Mouse (Mus musculus) Patski (cell line): ENCODE data around the gene Myh13. TPM values are rescaled to one million over a fixed set of nuclear protein-coding genes. Genes with fewer than 3 reads are reported as not detected.

Source experiments
- ATAC-seq: fragments of 100-300 bp; one replicate; pipeline ENCODE4 v1.8.0; 2021
- CTCF ChIA-PET: fragments of 350-600 bp; sonication (Branson Sonifier 250); formaldehyde crosslinking; loops from one replicate; lab custom pipeline; 2022; ENCODE audit warnings: inconsistent platforms; lab: Charles Lee
- POLR2A ChIA-PET: fragments of 350-600 bp; sonication (Branson Sonifier 250); formaldehyde crosslinking; loops from one replicate; lab custom pipeline; 2022; ENCODE audit warnings: antibody characterized with exemption, inconsistent platforms; lab: Charles Lee
- DNase-seq: peaks from one replicate; pipeline ENCODE4 v3.0.0-alpha.2; 2011; ENCODE audit warnings: low read depth, low spot score
- H3K27me3 ChIP-seq: fragments of 371-371 bp; one replicate; pipeline ENCODE4 v1.5.1; 2021
- CTCF ChIP-seq: fragments of 100-300 bp; IDR thresholded peaks from one replicate; pipeline ENCODE4 v1.5.1; 2021
- in situ Hi-C: fragments of 300-500 bp; cut with MboI; formaldehyde crosslinking; loops from 3 replicates; pipeline ENCODE4 v1.11.1; 2018; ENCODE audit warnings: low pct_unique_long_range_greater_than_20kb, mixed read lengths
- polyA plus RNA-seq: library from polyadenylated mRNA; unstranded; gene quantifications from one replicate; pipeline ENCODE4 v1.2.3, GENCODE M21; 2021

Gene Myh13
- polyA plus RNA-seq, 1 experiment from 2014 or later, result not detected

DNA sequence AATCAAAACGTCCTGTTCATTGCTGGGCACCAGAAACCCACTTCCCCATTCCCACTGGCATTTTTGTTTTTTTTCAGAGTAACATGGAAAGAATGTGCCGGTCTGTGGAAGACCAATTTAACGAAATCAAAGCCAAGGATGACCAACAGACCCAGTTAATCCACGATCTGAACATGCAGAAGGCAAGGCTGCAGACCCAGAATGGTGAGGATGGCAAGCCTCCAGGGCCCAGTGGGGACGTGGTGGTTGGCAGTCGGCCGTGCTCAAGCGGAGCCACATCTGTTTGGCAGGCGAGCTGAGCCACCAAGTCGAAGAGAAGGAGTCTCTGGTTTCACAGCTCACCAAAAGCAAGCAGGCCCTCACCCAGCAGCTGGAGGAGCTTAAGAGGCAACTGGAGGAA, 36.6 kb downstream of the Myh13 start:
- in situ Hi-C loops, result no loop called here
- DNase-seq, result no peak
- no peak for ATAC-seq
- POLR2A ChIA-PET, result no interaction called here
- H3K27me3 ChIP-seq, result peaks cover 61% of the 10 kb centered on the region
- CTCF ChIA-PET, result no interaction called here
- no peak for TF ChIP-seq CTCF

- TF ChIP-seq CTCF, result no peak
- in situ Hi-C loops, result no loop called here
- no peak for ATAC-seq
- ChIA-PET CTCF (no interaction called here), POLR2A (no interaction called here)
- H3K27me3 ChIP-seq, result peaks cover 55% of the 10 kb centered on the region
- no peak for DNase-seq
Measured at GRCm38 (mm10) chr11:67362236-67362635, 40.8 kb downstream of the Myh13 start.

- no peak for TF ChIP-seq CTCF
- CTCF ChIA-PET, result no interaction called here
- ATAC-seq (no peak), DNase-seq (no peak)
- in situ Hi-C loops, result no loop called here
- peaks cover 58% of the 10 kb centered on the region for H3K27me3 ChIP-seq
- POLR2A ChIA-PET, result no interaction called here
Measured at GRCm38 (mm10) chr11:67364551-67364950, 43.1 kb downstream of the Myh13 start.

DNA sequence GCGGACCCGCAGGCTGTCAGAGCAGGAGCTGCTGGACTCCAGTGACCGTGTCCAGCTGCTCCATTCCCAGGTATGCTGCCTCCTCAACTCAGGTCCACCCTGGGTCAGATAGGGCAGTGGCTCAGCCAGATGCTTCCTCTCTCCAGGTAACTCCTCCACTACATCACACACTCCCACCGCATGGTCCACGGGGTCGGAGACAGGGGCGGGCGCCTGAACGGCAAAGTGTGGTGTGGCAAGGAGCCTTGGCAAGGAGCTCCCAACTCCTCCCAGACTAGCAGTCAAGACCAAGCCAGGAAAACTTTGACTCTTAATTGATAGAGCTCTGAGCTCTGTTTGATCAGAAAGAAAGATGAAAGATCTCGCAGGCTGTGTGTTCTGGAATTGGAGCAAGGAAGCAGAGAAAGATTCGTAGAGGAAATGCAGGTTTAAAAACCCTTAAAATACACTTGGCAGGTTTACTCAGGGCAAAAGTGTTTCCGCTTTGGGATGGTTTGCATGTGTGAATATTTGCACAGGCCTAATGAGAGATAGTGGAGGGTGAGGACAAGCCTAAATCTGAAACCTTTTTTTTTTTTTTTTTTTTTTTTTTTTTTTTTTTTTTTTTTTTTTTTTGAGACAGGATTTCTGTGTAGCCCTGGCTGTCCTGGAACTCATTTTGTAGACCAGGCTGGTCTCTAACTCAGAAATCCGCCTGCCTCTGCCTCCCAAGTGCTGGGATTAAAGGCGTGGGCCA, 43.7 kb downstream of the Myh13 start:
- in situ Hi-C loops, result no loop called here
- POLR2A ChIA-PET, result no interaction called here
- TF ChIP-seq CTCF, result no peak
- CTCF ChIA-PET, result no interaction called here
- ATAC-seq, result no peak
- no peak for DNase-seq
- H3K27me3 ChIP-seq, result peaks cover 55% of the 10 kb centered on the region

DNA sequence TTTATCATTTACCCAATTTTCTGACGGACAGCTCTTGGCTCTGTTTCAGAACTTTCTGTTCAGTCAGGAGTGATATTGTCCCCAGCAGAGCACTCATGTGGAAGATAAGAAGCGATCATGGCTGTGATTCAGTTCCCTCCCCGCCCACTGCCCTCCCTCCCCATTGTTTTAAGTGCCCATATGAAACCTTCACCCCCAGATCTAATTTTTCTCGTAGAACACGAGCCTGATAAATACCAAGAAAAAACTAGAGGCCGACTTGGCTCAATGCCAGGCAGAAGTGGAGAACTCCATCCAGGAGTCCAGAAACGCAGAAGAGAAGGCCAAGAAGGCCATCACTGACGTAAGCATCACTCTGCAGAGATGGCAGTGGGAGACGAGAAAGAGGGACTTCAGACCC, 45.5 kb downstream of the Myh13 start:
- no peak for DNase-seq
- CTCF ChIA-PET, result no interaction called here
- no peak for ATAC-seq
- TF ChIP-seq CTCF, result no peak
- in situ Hi-C loops, result no loop called here
- H3K27me3 ChIP-seq, result peaks cover 55% of the 10 kb centered on the region
- POLR2A ChIA-PET, result no interaction called here

GRCm38 (mm10) chr11:67373333-67373732, 51.9 kb downstream of the Myh13 start:
- ChIA-PET POLR2A (no interaction called here), CTCF (no interaction called here)
- peaks cover 32% of the 10 kb centered on the region for H3K27me3 ChIP-seq
- no peak for ATAC-seq
- no peak for DNase-seq
- in situ Hi-C loops, result loop anchor here (10.0 kb wide), 1 partner anchor 271 kb away; no protein-coding TSS in a partner anchor
- TF ChIP-seq CTCF, result peak; percentile 69

DNA sequence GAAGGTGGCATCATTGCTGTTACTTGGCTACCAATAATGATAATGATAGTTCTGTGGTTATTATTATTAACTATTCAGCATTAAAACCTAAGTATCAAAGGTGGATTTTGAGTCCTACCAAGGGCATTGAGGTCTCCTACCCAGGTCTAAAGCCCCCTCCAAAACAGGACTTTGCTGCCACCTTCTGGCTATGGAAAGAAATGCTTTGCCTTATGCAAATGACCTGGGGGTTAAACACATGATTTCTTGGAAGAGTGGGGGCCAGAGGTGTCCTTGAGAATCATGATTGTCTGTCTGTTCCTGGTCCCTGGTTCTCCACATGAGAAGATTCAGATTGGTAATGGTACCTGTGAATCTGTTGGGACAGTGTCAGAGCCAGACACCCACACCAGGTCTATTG, 54.9 kb downstream of the Myh13 start:
- peaks cover 25% of the 10 kb centered on the region for H3K27me3 ChIP-seq
- DNase-seq, result no peak
- in situ Hi-C loops, result loop anchor here (10.0 kb wide), 1 partner anchor 268 kb away; no protein-coding TSS in a partner anchor
- TF ChIP-seq CTCF, result peak; percentile 56
- ATAC-seq, result no peak
- CTCF ChIA-PET, result no interaction called here
- POLR2A ChIA-PET, result no interaction called here

- no peak for ATAC-seq
- CTCF ChIA-PET, result no interaction called here
- no peak for TF ChIP-seq CTCF
- peaks cover 38% of the 10 kb centered on the region for H3K27me3 ChIP-seq
- in situ Hi-C loops, result loop anchor here (10.0 kb wide), 1 partner anchor 265 kb away; no protein-coding TSS in a partner anchor
- DNase-seq, result no peak
- POLR2A ChIA-PET, result no interaction called here
Measured at GRCm38 (mm10) chr11:67379703-67380510, 58.4 kb downstream of the Myh13 start.

DNA sequence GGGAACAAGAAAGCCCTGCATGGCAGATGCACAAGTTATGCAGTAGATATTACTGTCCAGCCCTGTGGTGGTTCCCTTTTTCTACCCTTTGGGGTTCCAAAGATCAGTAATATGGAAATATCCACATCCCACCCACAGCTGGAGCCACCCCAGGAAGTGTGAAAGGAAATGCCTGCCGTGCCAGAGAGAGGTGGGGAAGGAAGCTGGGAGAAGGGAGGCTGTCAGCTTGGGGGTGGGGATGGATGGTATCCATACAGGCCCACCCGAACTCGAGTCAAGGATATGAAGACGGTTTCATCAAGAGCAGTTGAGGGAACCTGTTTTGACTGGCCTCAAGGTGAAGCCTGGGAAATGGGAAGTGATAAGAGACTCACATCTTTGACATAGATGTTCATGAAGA, 60.4 kb downstream of the Myh13 start:
- no peak for ATAC-seq
- ChIA-PET CTCF (no interaction called here), POLR2A (interaction anchor here (0.6 kb wide), 1 partner anchor 110 kb away, joined by 3 read pairs; no protein-coding TSS in a partner anchor)
- no peak for DNase-seq
- H3K27me3 ChIP-seq, result peaks cover 32% of the 10 kb centered on the region
- in situ Hi-C loops, result no loop called here
- TF ChIP-seq CTCF, result no peak

- no peak for TF ChIP-seq CTCF
- no peak for DNase-seq
- ATAC-seq, result no peak
- CTCF ChIA-PET, result no interaction called here
- peaks cover 26% of the 10 kb centered on the region for H3K27me3 ChIP-seq
- POLR2A ChIA-PET, result no interaction called here
- in situ Hi-C loops, result no loop called here
Measured at GRCm38 (mm10) chr11:67384653-67385052, 63.2 kb downstream of the Myh13 start.
